Mouse (Mus musculus): ENCODE results near the gene 4930524J08Rik. TPM values are rescaled to one million over a fixed set of nuclear protein-coding genes. Genes with fewer than 3 reads are reported as not detected.

The 4930524J08Rik gene
- total and polyA plus RNA-seq, 2 experiments from 2014 or later, result 0.52 to 3.8 TPM

- Histone ChIP-seq H3K4me1 (ENCODE audit: insufficient read depth, low read length) (no peaks in the 10 kb centered on the region), H3K4me3 (ENCODE audit: low read length) (no peak overlapping the region), H3K4me2 (ENCODE audit: low read depth, low read length) (no peak overlapping the region), H3K27ac (no peak overlapping the region), H3K36me3 (ENCODE audit: insufficient read depth, low read length) (no peaks in the 10 kb centered on the region), H3K9ac (replicated peaks; ENCODE audit: low read length) (no peak overlapping the region), H3K27me3 (ENCODE audit: insufficient read depth, low read length) (no peaks in the 10 kb centered on the region), H3K9me3 (ENCODE audit: low read length) (no peaks in the 10 kb centered on the region)
- DNase-seq (ENCODE audit: low spot score) (no peak), ATAC-seq (no peak)
- TF ChIP-seq CTCF (IDR thresholded peaks at IDR 0.05; ENCODE audit: low read depth), result no peak
- 94% methylated on average over 9 of the region's 9 CpGs for WGBS
These were observed 33.7 kb downstream of the 4930524J08Rik start for GRCm38 (mm10) chr5:100012599-100012998.

GRCm38 (mm10) chr5:100020089-100020488 is 41.2 kb downstream of the 4930524J08Rik start:
- Histone ChIP-seq H3K4me3 (ENCODE audit: low read length) (no peak overlapping the region), H3K36me3 (ENCODE audit: insufficient read depth, low read length) (no peaks in the 10 kb centered on the region), H3K9ac (replicated peaks; ENCODE audit: low read length) (no peak overlapping the region), H3K27ac (no peak overlapping the region), H3K4me2 (ENCODE audit: low read depth, low read length) (no peak overlapping the region), H3K27me3 (ENCODE audit: insufficient read depth, low read length) (no peaks in the 10 kb centered on the region), H3K4me1 (ENCODE audit: insufficient read depth, low read length) (no peaks in the 10 kb centered on the region), H3K9me3 (ENCODE audit: low read length) (0 out of 2 replicates have a peak, but pooled peaks cover 4% of the 10 kb centered on the region)
- no peak for TF ChIP-seq CTCF (IDR thresholded peaks at IDR 0.05; ENCODE audit: low read depth)
- DNase-seq (ENCODE audit: low spot score) (no peak), ATAC-seq (no peak)

- 60% methylated on average over 5 of the region's 5 CpGs for WGBS
- 0 out of 2 replicates have a peak, but pooled peaks have one; percentile 10 for ATAC-seq
- no peak for DNase-seq (ENCODE audit: low spot score)
- Histone ChIP-seq H3K4me2 (ENCODE audit: low read depth, low read length) (no peak overlapping the region), H3K9me3 (ENCODE audit: low read length) (0 out of 2 replicates have a peak, but pooled peaks cover 4% of the 10 kb centered on the region), H3K27ac (no peak overlapping the region), H3K36me3 (ENCODE audit: insufficient read depth, low read length) (no peaks in the 10 kb centered on the region), H3K4me1 (ENCODE audit: insufficient read depth, low read length) (no peaks in the 10 kb centered on the region), H3K27me3 (ENCODE audit: insufficient read depth, low read length) (no peaks in the 10 kb centered on the region), H3K4me3 (ENCODE audit: low read length) (no peak overlapping the region), H3K9ac (replicated peaks; ENCODE audit: low read length) (no peak overlapping the region)
- TF ChIP-seq CTCF (IDR thresholded peaks at IDR 0.05; ENCODE audit: low read depth), result no peak
These were observed 45.5 kb downstream of the 4930524J08Rik start for GRCm38 (mm10) chr5:100024403-100024802.

GRCm38 (mm10) chr5:100024868-100025267 is 46.0 kb downstream of the 4930524J08Rik start:
- TF ChIP-seq CTCF (IDR thresholded peaks at IDR 0.05; ENCODE audit: low read depth), result no peak
- H3K9ac ChIP-seq (replicated peaks; ENCODE audit: low read length), result no peak overlapping the region
- no peaks in the 10 kb centered on the region for H3K36me3 ChIP-seq (ENCODE audit: insufficient read depth, low read length)
- H3K27me3 ChIP-seq (ENCODE audit: insufficient read depth, low read length), result no peaks in the 10 kb centered on the region
- DNase-seq (ENCODE audit: low spot score) (no peak), ATAC-seq (no peak)
- no peak overlapping the region for H3K27ac ChIP-seq
- no peaks in the 10 kb centered on the region for H3K4me1 ChIP-seq (ENCODE audit: insufficient read depth, low read length)
- no peak overlapping the region for H3K4me3 ChIP-seq (ENCODE audit: low read length)
- no peak overlapping the region for H3K4me2 ChIP-seq (ENCODE audit: low read depth, low read length)
- 83% methylated on average over 1 of the region's 1 CpGs for WGBS
- H3K9me3 ChIP-seq (ENCODE audit: low read length), result 0 out of 2 replicates have a peak, but pooled peaks cover 4% of the 10 kb centered on the region

Other genes with a start within 250 kb of the 4930524J08Rik start
- 34.8 and 39.9 TPM in 2 replicates for gene Rasgef1b, start 250.0 kb upstream of the 4930524J08Rik start, total RNA-seq (2014; rRNA removed)
- 31.1 and 32.0 TPM in 2 replicates for gene Rasgef1b, start 250.0 kb upstream of the 4930524J08Rik start, polyA plus RNA-seq (2015; fragmentation: Nextera tagmentation; extraction: Ambion mirVana)
- 0.31 TPM in 1 of 2 replicates, not detected in the other for gene Vamp9, start 72.8 kb upstream of the 4930524J08Rik start, total RNA-seq (2014; rRNA removed)
- gene Vamp9, start 72.8 kb upstream of the 4930524J08Rik start, polyA plus RNA-seq (2015; fragmentation: Nextera tagmentation; extraction: Ambion mirVana), result 0.38 and 1.2 TPM in 2 replicates
- gene Hnrnpd, start 123 bp upstream of the 4930524J08Rik start, total RNA-seq (2014; rRNA removed), result 28.6 and 30.2 TPM in 2 replicates
- gene Hnrnpd, start 123 bp upstream of the 4930524J08Rik start, polyA plus RNA-seq (2015; fragmentation: Nextera tagmentation; extraction: Ambion mirVana), result 95.9 and 103 TPM in 2 replicates
- 107 and 121 TPM in 2 replicates for gene Hnrnpdl, start 60.6 kb downstream of the 4930524J08Rik start, total RNA-seq (2014; rRNA removed)
- 184 and 193 TPM in 2 replicates for gene Hnrnpdl, start 60.6 kb downstream of the 4930524J08Rik start, polyA plus RNA-seq (2015; fragmentation: Nextera tagmentation; extraction: Ambion mirVana)
- gene Enoph1, start 60.9 kb downstream of the 4930524J08Rik start, total RNA-seq (2014; rRNA removed), result 41.6 and 55.6 TPM in 2 replicates
- 48.6 and 49.0 TPM in 2 replicates for gene Enoph1, start 60.9 kb downstream of the 4930524J08Rik start, polyA plus RNA-seq (2015; fragmentation: Nextera tagmentation; extraction: Ambion mirVana)
- gene Tmem150c, start 180.7 kb downstream of the 4930524J08Rik start, total RNA-seq (2014; rRNA removed), result 48.6 and 59.5 TPM in 2 replicates
- gene Tmem150c, start 180.7 kb downstream of the 4930524J08Rik start, polyA plus RNA-seq (2015; fragmentation: Nextera tagmentation; extraction: Ambion mirVana), result 32.7 and 33.5 TPM in 2 replicates